Mouse (Mus musculus) midbrain, embryonic 14.5 days (tissue): ENCODE results near the gene Zdhhc4. TPM values are rescaled to one million over a fixed set of nuclear protein-coding genes. Genes with fewer than 3 reads are reported as not detected.

Experiments used
- ATAC-seq: fragments of 200-750 bp; cut with Nextera tagmentation; 2 replicates; pipeline ENCODE4 v1.8.0; 2017; ENCODE audit warnings: moderate number of reproducible peaks, moderate library complexity; ENCODE audit not compliant: low FRiP score, low TSS enrichment
- DNase-seq: peaks from one replicate; pipeline ENCODE4 v3.0.0-alpha.2; 2015
- H3K27ac ChIP-seq: fragments of 300-500 bp; sonication (generic); replicated peaks from 2 replicates; pipeline ENCODE4 v1.5.1; 2014; ENCODE audit warnings: mild to moderate bottlenecking, low read depth, low read length, moderate library complexity
- H3K27me3 ChIP-seq: fragments of 300-500 bp; sonication (generic); 2 replicates; pipeline ENCODE4 v1.6.1; 2014; ENCODE audit warnings: low read length, control low read depth, mixed read lengths; ENCODE audit not compliant: control insufficient read depth, insufficient read depth
- H3K36me3 ChIP-seq: fragments of 300-500 bp; sonication (generic); 2 replicates; pipeline ENCODE4 v1.6.1; 2014; ENCODE audit warnings: low read length, control low read depth; ENCODE audit not compliant: control insufficient read depth, insufficient read depth
- H3K4me1 ChIP-seq: fragments of 300-500 bp; sonication (generic); 2 replicates; pipeline ENCODE4 v1.6.1; 2014; ENCODE audit warnings: mild to moderate bottlenecking, antibody characterized with exemption, low read length, control low read depth; ENCODE audit not compliant: control insufficient read depth, insufficient read depth
- H3K4me2 ChIP-seq: fragments of 300-500 bp; sonication (generic); 2 replicates; pipeline ENCODE4 v1.6.1; 2014; ENCODE audit warnings: mild to moderate bottlenecking, low read length, moderate library complexity
- H3K4me3 ChIP-seq: fragments of 300-500 bp; sonication (generic); replicated peaks from 2 replicates; pipeline ENCODE4 v1.5.1; 2014; ENCODE audit warnings: low read depth, low read length
- H3K9ac ChIP-seq: fragments of 300-500 bp; sonication (generic); replicated peaks from 2 replicates; pipeline ENCODE4 v1.6.1; 2014; ENCODE audit warnings: mild to moderate bottlenecking, low read length, moderate library complexity
- H3K9me3 ChIP-seq: fragments of 300-500 bp; sonication (generic); 2 replicates; pipeline ENCODE4 v1.6.1; 2016; ENCODE audit warnings: low read length, control low read depth, mixed read lengths; ENCODE audit not compliant: control insufficient read depth
- WGBS: fragments of 180-500 bp; shearing (Covaris S2); extraction: QIAGEN DNeasy Blood & Tissue Kit; methylation state at CpG from one replicate; pipeline ENCODE4 v1.1.7; 2014; 5-methylcytosine and 5-hydroxymethylcytosine counted together
- polyA plus RNA-seq: library from polyadenylated mRNA; unstranded; fragments of >200 nt; fragmentation: Nextera tagmentation; extraction: Ambion mirVana; gene quantifications from 2 replicates; pipeline ENCODE4 v1.2.1, GENCODE M21; 2014

Gene Zdhhc4
- polyA plus RNA-seq, 1 experiment from 2014 or later: 84.3 TPM

DNA sequence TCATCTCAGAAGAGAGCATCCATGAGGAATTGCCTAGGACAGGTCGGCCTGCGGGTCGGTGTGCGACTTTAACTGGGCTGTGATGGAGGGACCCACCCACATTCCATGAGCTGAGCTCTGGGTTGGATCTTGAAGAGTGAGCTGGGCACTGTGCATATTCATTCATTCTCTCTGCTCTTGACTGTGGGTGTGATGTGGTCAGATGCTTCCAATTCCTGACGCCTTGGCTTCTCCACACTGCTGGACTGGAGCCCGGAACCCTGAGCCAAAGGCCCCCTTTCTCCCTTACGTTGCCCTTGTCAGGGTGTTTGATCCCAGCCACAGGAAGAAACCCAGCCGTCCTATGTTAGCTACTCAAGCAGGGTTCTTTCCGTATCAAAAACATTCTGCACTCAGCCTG is 31.1 kb downstream of the Zdhhc4 start:
- 97% methylated on average over 9 of the region's 9 CpGs for WGBS
- ATAC-seq: no peak
- no peak overlapping the region for H3K9ac ChIP-seq

GRCm38 (mm10) chr5:143295330-143295729 is 33.7 kb downstream of the Zdhhc4 start:
- Histone ChIP-seq H3K9ac (no peak overlapping the region), H3K4me3 (no peak overlapping the region), H3K27me3 (peaks cover 39% of the 10 kb centered on the region), H3K4me1 (0 out of 2 replicates have a peak, but pooled peaks cover 3% of the 10 kb centered on the region), H3K27ac (no peak overlapping the region), H3K9me3 (no peaks in the 10 kb centered on the region), H3K36me3 (peaks cover 20% of the 10 kb centered on the region), H3K4me2 (no peak overlapping the region)
- DNase-seq (no peak), ATAC-seq (no peak)
- WGBS: 84% methylated on average over 2 of the region's 2 CpGs

More for the DNA sequence above, 31.1 kb downstream of the Zdhhc4 start:
- Histone ChIP-seq H3K4me1 (0 out of 2 replicates have a peak, but pooled peaks cover 3% of the 10 kb centered on the region), H3K9me3 (no peaks in the 10 kb centered on the region), H3K4me2 (no peak overlapping the region), H3K27me3 (peaks cover 18% of the 10 kb centered on the region), H3K4me3 (no peak overlapping the region), H3K36me3 (peaks cover 47% of the 10 kb centered on the region), H3K27ac (no peak overlapping the region)
- DNase-seq: no peak

DNA sequence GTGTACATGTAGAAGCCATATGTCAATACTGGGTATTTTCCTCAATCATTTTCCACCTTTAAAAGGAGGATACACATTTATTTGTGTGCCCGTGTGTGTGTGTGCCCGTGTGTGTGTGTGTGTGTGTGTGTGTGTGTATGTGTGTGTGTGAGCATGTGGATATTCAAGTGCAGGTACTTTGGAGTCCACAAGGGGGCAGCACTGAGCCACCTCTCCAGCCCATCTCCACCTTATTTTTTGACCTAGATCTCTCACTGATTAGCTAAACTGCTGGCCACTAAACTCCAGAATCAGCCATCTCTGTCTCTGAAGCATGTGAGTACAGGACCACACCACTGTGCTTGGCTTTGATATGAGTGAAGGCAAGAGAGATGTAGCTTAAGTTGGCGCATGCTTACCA is 34.2 kb downstream of the Zdhhc4 start:
- no peak for ATAC-seq
- peaks cover 40% of the 10 kb centered on the region for H3K27me3 ChIP-seq
- 96% methylated on average over 3 of the region's 3 CpGs for WGBS

GRCm38 (mm10) chr5:143293404-143293803 is 35.7 kb downstream of the Zdhhc4 start, which contains the start of gene Zfp853:
Zfp853 (minus strand) TSS chr5:143293623.
- peak within 1 kb of the TSS; percentile 54 for H3K9ac ChIP-seq
- H3K4me2 ChIP-seq: peak within 1 kb of the TSS; percentile 67
- no peak for ATAC-seq
- H3K9me3 ChIP-seq: no peaks in the 10 kb centered on the region
- 2% methylated on average over 36 of the region's 38 CpGs for WGBS
- no peak within 1 kb of the TSS for H3K27ac ChIP-seq
- H3K36me3 ChIP-seq: peaks cover 8% of the 10 kb centered on the region; the same call in 1 of the 2 replicates
- H3K4me1 ChIP-seq: 0 out of 2 replicates have a peak, but pooled peaks cover 3% of the 10 kb centered on the region
- no peak for DNase-seq
- peak within 1 kb of the TSS; percentile 41 for H3K4me3 ChIP-seq
- peaks cover 55% of the 10 kb centered on the region for H3K27me3 ChIP-seq

More for the DNA sequence above, 34.2 kb downstream of the Zdhhc4 start:
- Histone ChIP-seq H3K4me2 (no peak overlapping the region), H3K4me1 (0 out of 2 replicates have a peak, but pooled peaks cover 3% of the 10 kb centered on the region), H3K9ac (no peak overlapping the region), H3K4me3 (no peak overlapping the region), H3K27ac (no peak overlapping the region), H3K9me3 (no peaks in the 10 kb centered on the region), H3K36me3 (peaks cover 16% of the 10 kb centered on the region)
- no peak for DNase-seq

DNA sequence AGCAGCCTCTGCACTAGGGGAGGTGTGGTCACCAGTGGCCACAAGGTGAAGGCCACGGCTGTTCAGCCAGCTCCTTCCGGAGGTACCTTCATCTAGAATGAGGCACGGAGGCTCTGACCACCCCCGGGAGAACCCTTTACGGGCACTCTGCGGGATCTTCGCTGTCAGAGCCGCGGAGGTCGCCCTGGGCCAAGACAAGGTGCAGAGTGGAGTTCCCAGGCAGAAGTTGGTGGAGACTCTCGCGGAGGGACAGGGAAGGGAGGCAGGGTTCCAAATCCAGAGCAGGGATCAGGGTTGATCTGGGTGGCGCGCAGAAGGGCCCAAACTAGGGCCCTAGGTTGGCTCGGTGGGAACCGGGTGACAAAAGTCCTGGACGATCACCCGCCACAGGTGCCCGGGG is 36.2 kb downstream of the Zdhhc4 start:
- Histone ChIP-seq H3K27ac (no peak overlapping the region), H3K9me3 (no peaks in the 10 kb centered on the region), H3K4me2 (peak overlapping the region; percentile 67), H3K4me1 (0 out of 2 replicates have a peak, but pooled peaks cover 6% of the 10 kb centered on the region), H3K4me3 (peak overlapping the region; percentile 41), H3K9ac (peak overlapping the region; percentile 54), H3K27me3 (peaks cover 60% of the 10 kb centered on the region), H3K36me3 (peaks cover 8% of the 10 kb centered on the region; the same call in 1 of the 2 replicates)
- WGBS: 1% methylated on average over 18 of the region's 19 CpGs
- DNase-seq (no peak), ATAC-seq (no peak)

GRCm38 (mm10) chr5:143289299-143289698 is 39.8 kb downstream of the Zdhhc4 start:
- Histone ChIP-seq H3K36me3 (0 out of 2 replicates have a peak, but pooled peaks cover 4% of the 10 kb centered on the region), H3K27me3 (peaks cover 70% of the 10 kb centered on the region), H3K27ac (no peak overlapping the region), H3K9ac (no peak overlapping the region), H3K9me3 (no peaks in the 10 kb centered on the region), H3K4me3 (no peak overlapping the region), H3K4me2 (no peak overlapping the region), H3K4me1 (0 out of 2 replicates have a peak, but pooled peaks cover 6% of the 10 kb centered on the region)
- WGBS: 73% methylated on average over 9 of the region's 9 CpGs
- DNase-seq (no peak), ATAC-seq (no peak)

DNA sequence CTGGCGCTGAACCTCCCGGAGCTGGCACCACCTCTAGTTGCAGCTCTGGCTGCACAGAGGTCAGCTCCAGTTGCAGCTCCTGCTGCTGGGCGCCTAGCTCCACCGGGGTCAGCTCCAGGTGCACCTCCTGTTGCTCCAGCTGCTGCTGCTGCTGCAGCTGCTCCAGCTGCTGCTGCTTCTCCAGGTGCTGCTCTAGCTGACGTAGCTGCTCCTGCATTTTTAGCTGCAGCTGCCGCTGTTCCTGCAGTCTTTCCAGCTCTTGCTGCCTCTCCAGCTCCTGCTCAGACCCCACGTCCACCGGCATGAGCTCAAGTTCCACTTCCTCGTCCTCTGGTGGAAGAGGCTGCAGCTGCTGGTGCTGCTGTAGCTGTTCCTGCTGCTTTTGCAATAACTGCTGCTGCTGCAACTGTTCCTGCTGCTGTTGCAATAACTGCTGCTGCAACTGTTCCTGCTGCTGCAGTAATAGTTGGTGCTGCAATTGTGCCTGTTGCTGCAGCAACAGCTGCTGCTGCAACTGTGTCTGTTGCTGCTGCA is 40.6 kb downstream of the Zdhhc4 start:
- Histone ChIP-seq H3K4me1 (0 out of 2 replicates have a peak, but pooled peaks cover 6% of the 10 kb centered on the region), H3K9ac (peak overlapping the region; percentile 16; the same call in 1 of the 2 replicates), H3K4me2 (peak overlapping the region; percentile 41), H3K27ac (no peak overlapping the region), H3K9me3 (no peaks in the 10 kb centered on the region), H3K27me3 (peaks cover 64% of the 10 kb centered on the region), H3K36me3 (0 out of 2 replicates have a peak, but pooled peaks cover 4% of the 10 kb centered on the region), H3K4me3 (peak overlapping the region; percentile 18; the same call in 1 of the 2 replicates)
- DNase-seq (no peak), ATAC-seq (no peak)
- WGBS: 13% methylated on average over 9 of the region's 9 CpGs

- WGBS: 2% methylated on average over 48 of the region's 48 CpGs
- H3K27me3 ChIP-seq: peaks cover 60% of the 10 kb centered on the region
- H3K4me1 ChIP-seq: 0 out of 2 replicates have a peak, but pooled peaks cover 3% of the 10 kb centered on the region
- no peak overlapping the region for H3K27ac ChIP-seq
- H3K4me3 ChIP-seq: peak overlapping the region; percentile 18
- peak overlapping the region; percentile 16 for H3K9ac ChIP-seq
- H3K9me3 ChIP-seq: no peaks in the 10 kb centered on the region
- peak overlapping the region; percentile 41 for H3K4me2 ChIP-seq
- H3K36me3 ChIP-seq: 0 out of 2 replicates have a peak, but pooled peaks cover 4% of the 10 kb centered on the region
- DNase-seq (peak; percentile 46), ATAC-seq (no peak)
Measured at GRCm38 (mm10) chr5:143287774-143288328, 41.2 kb downstream of the Zdhhc4 start.
